Mouse (Mus musculus): Measurements from ENCODE around the gene Msrb3. TPM values are rescaled to one million over a fixed set of nuclear protein-coding genes. Genes with fewer than 3 reads are reported as not detected.
"Not testable (repeated sequence)": the region's sequence is repeated elsewhere in the genome, so short reads cannot be mapped to it uniquely, and the experiment has no call there.

Msrb3 gene
- polyA plus RNA-seq, 1 experiment from 2014 or later = 13.6 TPM

- Histone ChIP-seq H3K4me3 (ENCODE audit: low read depth, low read length) (no peak overlapping the region), H3K9me3 (ENCODE audit: control insufficient read depth, low read length) (no peaks in the 10 kb centered on the region; the same call in 1 of the 2 replicates), H3K27ac (replicated peaks; ENCODE audit: low read depth, low read length) (peak overlapping the region; percentile 69), H3K27me3 (replicated peaks; ENCODE audit: control insufficient read depth, insufficient read depth, low read length) (no peaks in the 10 kb centered on the region), H3K4me2 (ENCODE audit: low read depth, low read length) (0 out of 2 replicates have a peak overlapping the region, but pooled peaks have one; percentile 3), H3K9ac (ENCODE audit: low read depth, low read length) (no peak overlapping the region), H3K4me1 (ENCODE audit: control insufficient read depth, insufficient read depth, low read length) (peaks cover 3% of the 10 kb centered on the region), H3K36me3 (ENCODE audit: control insufficient read depth, insufficient read depth, low read length) (no peaks in the 10 kb centered on the region)
- peak; percentile 91 for DNase-seq (ENCODE audit: low spot score)
- 46% methylated on average over 11 of the region's 11 CpGs for WGBS
- peak; percentile 41; the same call in 1 of the 2 replicates for ATAC-seq (ENCODE audit: low read depth)
These were observed 147.6 kb downstream of the Msrb3 start for GRCm38 (mm10) chr10:120751295-120751722.

GRCm38 (mm10) chr10:120749556-120749955 lies 149.3 kb downstream of the Msrb3 start:
- H3K4me3 ChIP-seq (ENCODE audit: low read depth, low read length); DNase-seq (ENCODE audit: low spot score); H3K9me3 ChIP-seq (ENCODE audit: control insufficient read depth, low read length); H3K27ac ChIP-seq (replicated peaks; ENCODE audit: low read depth, low read length); H3K9ac ChIP-seq (ENCODE audit: low read depth, low read length); ATAC-seq (ENCODE audit: low read depth); H3K27me3 ChIP-seq (replicated peaks; ENCODE audit: control insufficient read depth, insufficient read depth, low read length); H3K4me2 ChIP-seq (ENCODE audit: low read depth, low read length); H3K36me3 ChIP-seq (ENCODE audit: control insufficient read depth, insufficient read depth, low read length): not testable (repeated sequence)
- peaks cover 13% of the 10 kb centered on the region for H3K4me1 ChIP-seq (ENCODE audit: control insufficient read depth, insufficient read depth, low read length)
- 91% methylated on average over 5 of the region's 5 CpGs for WGBS

- Histone ChIP-seq H3K36me3 (ENCODE audit: control insufficient read depth, insufficient read depth, low read length) (no peaks in the 10 kb centered on the region), H3K9me3 (ENCODE audit: control insufficient read depth, low read length) (no peaks in the 10 kb centered on the region), H3K4me1 (ENCODE audit: control insufficient read depth, insufficient read depth, low read length) (peaks cover 16% of the 10 kb centered on the region), H3K27me3 (replicated peaks; ENCODE audit: control insufficient read depth, insufficient read depth, low read length) (no peaks in the 10 kb centered on the region), H3K4me3 (ENCODE audit: low read depth, low read length) (no peak overlapping the region), H3K27ac (replicated peaks; ENCODE audit: low read depth, low read length) (no peak overlapping the region), H3K9ac (ENCODE audit: low read depth, low read length) (no peak overlapping the region), H3K4me2 (ENCODE audit: low read depth, low read length) (no peak overlapping the region)
- WGBS = 77% methylated on average over 6 of the region's 6 CpGs
- ATAC-seq (ENCODE audit: low read depth) (no peak), DNase-seq (ENCODE audit: low spot score) (no peak)
These were observed 150.7 kb downstream of the Msrb3 start for GRCm38 (mm10) chr10:120748156-120748555.

- WGBS = 5% methylated on average over 18 of the region's 18 CpGs
- DNase-seq (ENCODE audit: low spot score) (peak; percentile 92), ATAC-seq (ENCODE audit: low read depth) (peak; percentile 88)
- Histone ChIP-seq H3K4me1 (ENCODE audit: control insufficient read depth, insufficient read depth, low read length) (peaks cover 13% of the 10 kb centered on the region), H3K36me3 (ENCODE audit: control insufficient read depth, insufficient read depth, low read length) (no peaks in the 10 kb centered on the region), H3K9ac (ENCODE audit: low read depth, low read length) (peak overlapping the region; percentile 69), H3K4me2 (ENCODE audit: low read depth, low read length) (peak overlapping the region; percentile 83), H3K4me3 (ENCODE audit: low read depth, low read length) (peak overlapping the region; percentile 40), H3K27me3 (replicated peaks; ENCODE audit: control insufficient read depth, insufficient read depth, low read length) (no peaks in the 10 kb centered on the region), H3K9me3 (ENCODE audit: control insufficient read depth, low read length) (no peaks in the 10 kb centered on the region), H3K27ac (replicated peaks; ENCODE audit: low read depth, low read length) (peak overlapping the region; percentile 92)
These were observed 153.6 kb downstream of the Msrb3 start for GRCm38 (mm10) chr10:120745138-120745856.

- no peaks in the 10 kb centered on the region for H3K27me3 ChIP-seq (replicated peaks; ENCODE audit: control insufficient read depth, insufficient read depth, low read length)
- 5% methylated on average over 15 of the region's 15 CpGs for WGBS
- 0 out of 2 replicates have a peak, but pooled peaks have one; percentile 23 for ATAC-seq (ENCODE audit: low read depth)
- peak; percentile 75 for DNase-seq (ENCODE audit: low spot score)
- peaks cover 13% of the 10 kb centered on the region for H3K4me1 ChIP-seq (ENCODE audit: control insufficient read depth, insufficient read depth, low read length)
- H3K4me3 ChIP-seq (ENCODE audit: low read depth, low read length) = peak overlapping the region; percentile 40
- peak overlapping the region; percentile 83 for H3K4me2 ChIP-seq (ENCODE audit: low read depth, low read length)
- peak overlapping the region; percentile 69 for H3K9ac ChIP-seq (ENCODE audit: low read depth, low read length)
- H3K9me3 ChIP-seq (ENCODE audit: control insufficient read depth, low read length) = no peaks in the 10 kb centered on the region
- H3K36me3 ChIP-seq (ENCODE audit: control insufficient read depth, insufficient read depth, low read length) = no peaks in the 10 kb centered on the region
- peak overlapping the region; percentile 92 for H3K27ac ChIP-seq (replicated peaks; ENCODE audit: low read depth, low read length)
These were observed 154.3 kb downstream of the Msrb3 start for GRCm38 (mm10) chr10:120744441-120745137.

GRCm38 (mm10) chr10:120736508-120737069 lies 162.3 kb downstream of the Msrb3 start:
- H3K9ac ChIP-seq (ENCODE audit: low read depth, low read length) = no peak overlapping the region
- WGBS = 32% methylated on average over 14 of the region's 14 CpGs
- peak overlapping the region; percentile 20; the same call in 1 of the 2 replicates for H3K4me3 ChIP-seq (ENCODE audit: low read depth, low read length)
- DNase-seq (ENCODE audit: low spot score) = no peak
- no peaks in the 10 kb centered on the region for H3K36me3 ChIP-seq (ENCODE audit: control insufficient read depth, insufficient read depth, low read length)
- H3K27ac ChIP-seq (replicated peaks; ENCODE audit: low read depth, low read length) = no peak overlapping the region
- no peak for ATAC-seq (ENCODE audit: low read depth)
- H3K9me3 ChIP-seq (ENCODE audit: control insufficient read depth, low read length) = no peaks in the 10 kb centered on the region
- no peaks in the 10 kb centered on the region for H3K27me3 ChIP-seq (replicated peaks; ENCODE audit: control insufficient read depth, insufficient read depth, low read length)
- H3K4me2 ChIP-seq (ENCODE audit: low read depth, low read length) = peak overlapping the region; percentile 58
- 0 out of 2 replicates have a peak, but pooled peaks cover 6% of the 10 kb centered on the region for H3K4me1 ChIP-seq (ENCODE audit: control insufficient read depth, insufficient read depth, low read length)

GRCm38 (mm10) chr10:120735722-120736507 lies 163.0 kb downstream of the Msrb3 start:
- H3K27me3 ChIP-seq (replicated peaks; ENCODE audit: control insufficient read depth, insufficient read depth, low read length) = no peaks in the 10 kb centered on the region
- no peak overlapping the region for H3K27ac ChIP-seq (replicated peaks; ENCODE audit: low read depth, low read length)
- DNase-seq (ENCODE audit: low spot score) = peak; percentile 80
- H3K9me3 ChIP-seq (ENCODE audit: control insufficient read depth, low read length) = no peaks in the 10 kb centered on the region
- H3K36me3 ChIP-seq (ENCODE audit: control insufficient read depth, insufficient read depth, low read length) = no peaks in the 10 kb centered on the region
- H3K4me1 ChIP-seq (ENCODE audit: control insufficient read depth, insufficient read depth, low read length) = 0 out of 2 replicates have a peak, but pooled peaks cover 6% of the 10 kb centered on the region
- H3K4me2 ChIP-seq (ENCODE audit: low read depth, low read length) = peak overlapping the region; percentile 58
- peak; percentile 78; the same call in 1 of the 2 replicates for ATAC-seq (ENCODE audit: low read depth)
- peak overlapping the region; percentile 20 for H3K4me3 ChIP-seq (ENCODE audit: low read depth, low read length)
- H3K9ac ChIP-seq (ENCODE audit: low read depth, low read length) = peak overlapping the region; percentile 21; the same call in 1 of the 2 replicates
- WGBS = 7% methylated on average over 25 of the region's 25 CpGs

GRCm38 (mm10) chr10:120734364-120734763 lies 164.5 kb downstream of the Msrb3 start:
- Histone ChIP-seq H3K27me3 (replicated peaks; ENCODE audit: control insufficient read depth, insufficient read depth, low read length) (no peaks in the 10 kb centered on the region), H3K4me1 (ENCODE audit: control insufficient read depth, insufficient read depth, low read length) (0 out of 2 replicates have a peak, but pooled peaks cover 6% of the 10 kb centered on the region), H3K9me3 (ENCODE audit: control insufficient read depth, low read length) (no peaks in the 10 kb centered on the region), H3K36me3 (ENCODE audit: control insufficient read depth, insufficient read depth, low read length) (no peaks in the 10 kb centered on the region), H3K4me2 (ENCODE audit: low read depth, low read length) (no peak overlapping the region), H3K9ac (ENCODE audit: low read depth, low read length) (no peak overlapping the region), H3K27ac (replicated peaks; ENCODE audit: low read depth, low read length) (no peak overlapping the region), H3K4me3 (ENCODE audit: low read depth, low read length) (no peak overlapping the region)
- ATAC-seq (ENCODE audit: low read depth) = no peak
- 96% methylated on average over 2 of the region's 2 CpGs for WGBS
- DNase-seq (ENCODE audit: low spot score) = no peak
